Mouse (Mus musculus) ES-Bruce4 (cell line): ENCODE measurements at regions not wholly inside any gene's neighbourhood (a gene's known extent, or its start where the extent isn't known, plus 50 kb on each side); places are given as distances from the start of the nearest gene placed in this dataset.

Source experiments
- CTCF ChIP-seq: IDR thresholded peaks from one replicate; pipeline ENCODE4 v1.8.1; 2011; ENCODE audit warnings: low read depth, low read length
- EP300 ChIP-seq: IDR thresholded peaks from 2 replicates; pipeline ENCODE4 v1.6.1; 2011; ENCODE audit warnings: low read depth, low read length; ENCODE audit not compliant: insufficient read depth

GRCm38 (mm10) chr8:6165230-6165629 lies 1060.1 kb upstream of the Slc10a2 start:
- TF ChIP-seq EP300 (no peak), CTCF (no peak)
